Mouse (Mus musculus): ENCODE measurements at regions not wholly inside any gene's neighbourhood (a gene's known extent, or its start where the extent isn't known, plus 50 kb on each side); places are given as distances from the start of the nearest gene placed in this dataset.

DNA sequence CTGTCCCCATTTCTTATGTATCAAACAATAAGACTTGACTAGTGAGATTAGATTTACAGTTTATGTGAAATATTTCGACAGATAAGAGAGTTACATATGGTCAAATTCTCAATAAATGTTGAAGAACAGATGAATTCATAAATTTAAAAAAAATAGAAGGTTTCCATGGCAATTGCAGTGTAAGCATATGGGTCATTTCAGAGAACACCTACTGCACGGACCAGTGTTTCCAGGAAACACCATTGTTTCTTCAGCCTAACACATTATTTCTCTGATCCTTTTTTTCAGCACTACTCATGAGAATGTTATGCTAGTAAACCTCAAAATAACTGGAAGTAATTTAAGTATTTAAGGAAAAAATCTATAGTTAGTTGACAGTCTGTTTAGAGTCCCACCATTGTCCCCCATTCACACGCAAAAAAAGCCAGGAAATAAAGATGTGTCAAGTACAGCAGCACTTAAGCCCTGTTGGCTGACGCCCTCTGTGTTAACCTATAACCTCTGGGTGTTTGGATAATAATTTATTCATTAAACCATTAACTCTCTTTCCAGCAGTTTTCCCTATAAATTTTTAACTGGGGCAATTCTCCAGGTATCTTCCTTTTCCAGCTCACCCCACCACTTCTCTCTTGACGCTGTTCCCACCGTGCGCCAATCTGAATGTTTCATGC is 1160.9 kb upstream of the Adgrl2 start:
- no peak for DNase-seq (ENCODE audit: low read depth, low spot score)
- H3K27me3 ChIP-seq (ENCODE audit: control insufficient read depth in 1 of 2, insufficient read depth in 2 of 2, low read length in 2 of 2): no peaks in the 10 kb centered on the region
- H3K9me3 ChIP-seq (replicated peaks; ENCODE audit: insufficient read depth, low read length): no peaks in the 10 kb centered on the region
- no peak overlapping the region for H3K9ac ChIP-seq (ENCODE audit: control insufficient read depth, low read depth, low read length, poor library complexity, severe bottlenecking)
- H3K4me1 ChIP-seq (ENCODE audit: control insufficient read depth in 1 of 2, insufficient read depth in 2 of 2, low read length in 2 of 2): peaks cover 3 to 4% of the 10 kb centered on the region in 2 experiments; a peak in 3 of 4 replicates
- H3K36me3 ChIP-seq (ENCODE audit: control insufficient read depth in 1 of 2, insufficient read depth in 2 of 2, low read length in 2 of 2): peaks cover 0 to 5% of the 10 kb centered on the region in 2 experiments; a peak in 2 of 4 replicates
- no peak overlapping the region for H3K4me3 ChIP-seq (ENCODE audit: control insufficient read depth in 1 of 2, insufficient read depth in 1 of 2, low read depth in 2 of 2, low read length in 2 of 2)
- TF ChIP-seq CHD2 (IDR thresholded peaks at IDR 0.05; ENCODE audit: low read length) (no peak), USF2 (IDR thresholded peaks at IDR 0.05; ENCODE audit: borderline replicate concordance in 1 of 2, insufficient read depth in 1 of 2, low read depth in 1 of 2, low read length in 2 of 2) (no peak), ELF1 (IDR thresholded peaks at IDR 0.05; ENCODE audit: low read depth, low read length) (no peak), SIN3A (IDR thresholded peaks at IDR 0.05; ENCODE audit: low read length) (no peak), MYC (IDR thresholded peaks at IDR 0.05; ENCODE audit: low read depth, low read length) (no peak), RAD21 (IDR thresholded peaks at IDR 0.05; ENCODE audit: low read depth, low read length) (no peak), MEF2A (IDR thresholded peaks at IDR 0.05; ENCODE audit: extremely low read depth, insufficient replicate concordance, low read depth, low read length, poor library complexity, severe bottlenecking) (no peak), MAX (IDR thresholded peaks at IDR 0.05; ENCODE audit: low read length) (no peak), MAZ (IDR thresholded peaks at IDR 0.05; ENCODE audit: low read depth, low read length) (no peak), HCFC1 (IDR thresholded peaks at IDR 0.05; ENCODE audit: low read depth, low read length) (no peak), TCF12 (IDR thresholded peaks at IDR 0.05; ENCODE audit: low read depth, low read length) (no peak), MAFK (IDR thresholded peaks at IDR 0.05; ENCODE audit: borderline replicate concordance, low read depth, low read length) (no peak), SMC3 (IDR thresholded peaks at IDR 0.05; ENCODE audit: low read depth, low read length) (no peak), EP300 (IDR thresholded peaks at IDR 0.05; ENCODE audit: low read depth in 1 of 2, low read length in 2 of 2) (no peak), USF1 (IDR thresholded peaks at IDR 0.05; ENCODE audit: low read depth, low read length) (no peak), E2F4 (IDR thresholded peaks at IDR 0.05; ENCODE audit: borderline replicate concordance, low read depth, low read length) (no peak)
- H3K27ac ChIP-seq (ENCODE audit: control insufficient read depth, low read depth, low read length): no peak overlapping the region
- no peaks in the 10 kb centered on the region for H3K79me2 ChIP-seq (ENCODE audit: control insufficient read depth, insufficient read depth, low read length, poor library complexity)

GRCm38 (mm10) chr3:150151823-150152158 is 1161.4 kb upstream of the Adgrl2 start:
- no peak for TF ChIP-seq E2F4 (IDR thresholded peaks at IDR 0.05; ENCODE audit: borderline replicate concordance, low read depth, low read length)
- no peak for TF ChIP-seq SMC3 (IDR thresholded peaks at IDR 0.05; ENCODE audit: low read depth, low read length)
- TF ChIP-seq ZC3H11A (IDR thresholded peaks at IDR 0.05; ENCODE audit: low read depth, low read length): no peak
- TF ChIP-seq TBP (IDR thresholded peaks at IDR 0.05; ENCODE audit: low read depth, low read length): no peak
- no peak for TF ChIP-seq MYB (IDR thresholded peaks at IDR 0.05; ENCODE audit: low read depth, low read length)
- Histone ChIP-seq H3K9ac (ENCODE audit: control insufficient read depth, low read depth, low read length, poor library complexity, severe bottlenecking) (no peak overlapping the region), H3K4me1 (ENCODE audit: control insufficient read depth in 1 of 2, insufficient read depth in 2 of 2, low read length in 2 of 2) (peaks cover 0 to 4% of the 10 kb centered on the region in 2 experiments; a peak in 2 of 4 replicates), H3K79me2 (ENCODE audit: control insufficient read depth, insufficient read depth, low read length, poor library complexity) (no peaks in the 10 kb centered on the region), H3K4me3 (ENCODE audit: control insufficient read depth in 1 of 2, insufficient read depth in 1 of 2, low read depth in 2 of 2, low read length in 2 of 2) (no peak overlapping the region), H3K27me3 (ENCODE audit: control insufficient read depth in 1 of 2, insufficient read depth in 2 of 2, low read length in 2 of 2) (no peaks in the 10 kb centered on the region), H3K27ac (ENCODE audit: control insufficient read depth, low read depth, low read length) (no peak overlapping the region), H3K36me3 (ENCODE audit: control insufficient read depth in 1 of 2, insufficient read depth in 2 of 2, low read length in 2 of 2) (peaks cover 0 to 5% of the 10 kb centered on the region in 2 experiments; a peak in 2 of 4 replicates), H3K9me3 (replicated peaks; ENCODE audit: insufficient read depth, low read length) (no peaks in the 10 kb centered on the region)
- DNase-seq (ENCODE audit: low read depth, low spot score): no peak

Data from MEL (cell line).